In the genomic region with DNA sequence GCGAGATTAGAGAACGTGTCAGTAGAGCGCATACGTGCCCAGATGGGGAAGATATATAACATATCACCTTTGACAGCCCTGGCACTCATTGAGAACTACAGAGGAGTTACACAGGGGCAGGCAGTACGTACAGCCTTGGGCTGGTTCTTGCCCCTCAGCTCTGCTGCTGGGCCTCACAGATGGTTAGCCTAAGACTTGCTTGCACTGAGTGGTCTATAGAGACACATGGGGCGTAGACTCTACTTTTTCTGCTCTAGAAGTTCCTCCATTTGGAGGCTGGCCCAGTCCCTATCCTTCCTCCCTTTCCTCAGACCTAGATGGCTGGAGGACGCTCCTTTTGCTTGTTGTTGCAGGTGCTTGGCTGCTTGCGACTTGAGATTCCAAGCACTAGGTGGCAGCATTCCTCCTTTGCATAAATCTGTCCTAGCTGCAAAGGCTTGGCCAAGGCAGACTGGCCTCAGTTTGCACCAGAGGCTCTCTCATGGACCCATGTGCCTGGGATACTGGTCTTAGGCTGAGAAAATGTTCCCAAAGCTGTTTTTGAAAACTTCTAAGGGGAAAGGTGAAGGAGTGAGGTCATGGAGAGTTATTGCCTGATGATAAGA, we compare ENCODE assay signal across 8 mouse cellular contexts. TPM values are rescaled to one million over a fixed set of nuclear protein-coding genes. Genes with fewer than 3 reads are reported as not detected.
DNase-seq lines count a peak whose midpoint lies in the region; ATAC-seq and TF ChIP-seq lines count a peak whose summit lies in the region.

No protein-coding gene starts in this region.

- TF ChIP-seq POLR2A in CH12.LX (IDR thresholded peaks at IDR 0.05; ENCODE audit: low read depth, low read length): no peak
- no peak for TF ChIP-seq POLR2A in bone marrow, adult 2 months (IDR thresholded peaks at IDR 0.05; ENCODE audit: borderline replicate concordance, control insufficient read depth, low read depth, low read length)

- H3K27ac ChIP-seq in CH12.LX (ENCODE audit: insufficient read depth, low read depth): no peak overlapping the region
- no peak overlapping the region for H3K27ac ChIP-seq in bone marrow, adult 2 months (ENCODE audit: control insufficient read depth, insufficient read depth, low read depth, low read length, poor library complexity)
- H3K27ac ChIP-seq in forebrain, embryonic 10.5 days: no peak overlapping the region
- no peak overlapping the region for H3K27ac ChIP-seq in lung, embryonic 16.5 days (ENCODE audit: low read length)

- peak; percentile 92 for TF ChIP-seq RAD21 in CH12.LX (IDR thresholded peaks at IDR 0.05; ENCODE audit: low read depth, low read length)

- peak; percentile 75 for DNase-seq in CH12.LX (ENCODE audit: extremely low read depth)
- DNase-seq in forebrain, embryonic 10.5 days (ENCODE audit: extremely low spot score, low spot score): peak; percentile 73
- DNase-seq in heart, postnatal 10 days: peak; percentile 84 to 85
- peak; percentile 80 to 86 for DNase-seq in kidney, postnatal 4 days
- peak; percentile 52 for DNase-seq in retina, adult 2 months (ENCODE audit: low read depth, low spot score)
- DNase-seq in thymus, postnatal 4 days: peak; percentile 74

- H3K79me2 ChIP-seq in CH12.LX (replicated peaks; ENCODE audit: control insufficient read depth, extremely low read depth, insufficient read depth, poor library complexity, severe bottlenecking): no peaks in the 10 kb centered on the region

- 53% methylated on average over 8 of the region's 8 CpGs for WGBS in bone marrow, adult 2 months
- WGBS in forebrain, embryonic 10.5 days: 59% methylated on average over 8 of the region's 8 CpGs
- 53% methylated on average over 8 of the region's 8 CpGs for WGBS in lung, embryonic 16.5 days

- dilution Hi-C loops in CH12.LX (cut with MboI; ENCODE audit: extremely low pct_ligation_motif_present, extremely low pct_unique_long_range_greater_than_20kb, low sequenced_read_pairs): no loop called here

- no peak overlapping the region for H3K4me3 ChIP-seq in CH12.LX (replicated peaks in 1 of 3; ENCODE audit: low read depth in 2 of 3, low read length in 2 of 3, poor library complexity in 1 of 3)
- H3K4me3 ChIP-seq in bone marrow, adult 2 months (replicated peaks; ENCODE audit: control insufficient read depth, low read depth, low read length): no peak overlapping the region
- no peak overlapping the region for H3K4me3 ChIP-seq in forebrain, embryonic 10.5 days
- H3K4me3 ChIP-seq in lung, embryonic 16.5 days (ENCODE audit: low read length): no peak overlapping the region

- in situ Hi-C loops in CH12.LX (cut with MboI; ENCODE audit: low pct_ligation_motif_present, low pct_unique_long_range_greater_than_20kb, low sequenced_read_pairs): loop anchor here (10.0 kb wide), 1 partner anchor 334 kb away; a partner anchor contains a TSS

- no peak for TF ChIP-seq EP300 in CH12.LX (IDR thresholded peaks at IDR 0.05; ENCODE audit: low read length)

- TF ChIP-seq CTCF in CH12.LX (conservative IDR thresholded peaks at IDR 0.05 in 1 of 2, IDR thresholded peaks at IDR 0.05 in 1 of 2; ENCODE audit: low read depth in 2 of 2, low read length in 2 of 2): peak; percentile 65 to 97
- peak; percentile 76 for TF ChIP-seq CTCF in bone marrow, adult 2 months (IDR thresholded peaks at IDR 0.05; ENCODE audit: control insufficient read depth, insufficient read depth, low read length)

- intact Hi-C loops in heart, postnatal 10 days (cut with DNase I): loop anchor here (1.0 kb wide), 1 partner anchor 103 kb away; no protein-coding TSS in a partner anchor

- peak; percentile 73; the same call in 1 of the 2 replicates for ATAC-seq in lung, embryonic 16.5 days (ENCODE audit: low read depth)

- no peak overlapping the region for H3K4me2 ChIP-seq in CH12.LX (ENCODE audit: insufficient read depth, low read depth, poor library complexity, severe bottlenecking)
- no peak overlapping the region for H3K4me2 ChIP-seq in lung, embryonic 16.5 days (ENCODE audit: low read depth, low read length)

- no peak overlapping the region for H3K9ac ChIP-seq in CH12.LX (ENCODE audit: insufficient read depth, low read depth)
- H3K9ac ChIP-seq in lung, embryonic 16.5 days (ENCODE audit: low read length): no peak overlapping the region

- no peaks in the 10 kb centered on the region for H3K9me3 ChIP-seq in CH12.LX (replicated peaks; ENCODE audit: low read length)
- no peaks in the 10 kb centered on the region for H3K9me3 ChIP-seq in forebrain, embryonic 10.5 days
- H3K9me3 ChIP-seq in lung, embryonic 16.5 days (ENCODE audit: control insufficient read depth, low read length): no peaks in the 10 kb centered on the region

- H3K4me1 ChIP-seq in CH12.LX (ENCODE audit: control insufficient read depth in 1 of 2, insufficient read depth in 2 of 2): peaks cover 0 to 2% of the 10 kb centered on the region in 2 experiments; a peak in 2 of 4 replicates
- no peaks in the 10 kb centered on the region for H3K4me1 ChIP-seq in bone marrow, adult 2 months (ENCODE audit: control insufficient read depth, insufficient read depth, low read length)
- peaks cover 17% of the 10 kb centered on the region for H3K4me1 ChIP-seq in forebrain, embryonic 10.5 days
- peaks cover 2% of the 10 kb centered on the region; the same call in 1 of the 2 replicates for H3K4me1 ChIP-seq in lung, embryonic 16.5 days (replicated peaks; ENCODE audit: control insufficient read depth, insufficient read depth, low read length)

- no peaks in the 10 kb centered on the region for H3K36me3 ChIP-seq in CH12.LX (replicated peaks in 1 of 2; ENCODE audit: control insufficient read depth in 1 of 2, insufficient read depth in 1 of 2, low read length in 1 of 2)
- H3K36me3 ChIP-seq in forebrain, embryonic 10.5 days (replicated peaks): no peaks in the 10 kb centered on the region
- no peaks in the 10 kb centered on the region for H3K36me3 ChIP-seq in lung, embryonic 16.5 days (ENCODE audit: control insufficient read depth, insufficient read depth, low read length)

- peaks cover 51% of the 10 kb centered on the region for H3K27me3 ChIP-seq in CH12.LX (replicated peaks)
- H3K27me3 ChIP-seq in forebrain, embryonic 10.5 days (ENCODE audit: poor library complexity, severe bottlenecking): no peaks in the 10 kb centered on the region
- no peaks in the 10 kb centered on the region for H3K27me3 ChIP-seq in lung, embryonic 16.5 days (ENCODE audit: control insufficient read depth, insufficient read depth, low read depth, low read length)

TF ChIP-seq in CH12.LX, 34 proteins besides CTCF, POLR2A, EP300 and RAD21:
- TF ChIP-seq MAFK (IDR thresholded peaks at IDR 0.05; ENCODE audit: insufficient replicate concordance, low read length) (no peak), MYC (IDR thresholded peaks at IDR 0.05; ENCODE audit: low read depth, low read length) (peak; percentile 39; the same call in 1 of the 2 replicates), NELFE (IDR thresholded peaks at IDR 0.05; ENCODE audit: low read depth, low read length) (0 out of 2 replicates have a peak, but pooled peaks have one; percentile 11), ZC3H11A (IDR thresholded peaks at IDR 0.05; ENCODE audit: low read depth, low read length) (peak; percentile 68), PAX5 (IDR thresholded peaks at IDR 0.05; ENCODE audit: low read length) (no peak), SMC3 (IDR thresholded peaks at IDR 0.05; ENCODE audit: low read depth, low read length) (peak; percentile 89)
TF ChIP-seq in CH12.LX: peak in this region for 4.

RNA-seq across cellular contexts. Expression of a gene that starts 22.6 kb away (rescaled TPM):
- 3.0 and 4.0 TPM in 2 replicates for total RNA-seq in CH12.LX (2012; rRNA removed)
- 0.32 and 0.35 TPM in 2 replicates for total RNA-seq in CH12.LX (2014; rRNA removed)
- polyA plus RNA-seq in CH12.LX (2012; ENCODE audit: insufficient read length, low read depth): 0.74 and 0.86 TPM in 2 replicates
- 1.8 and 5.4 TPM in 2 replicates for polyA plus RNA-seq in bone marrow, adult 2 months (2011; ENCODE audit: insufficient read depth, insufficient read length, low replicate concordance, missing spikeins)
- 12.8 and 14.3 TPM in 2 replicates for polyA plus RNA-seq in forebrain, embryonic 10.5 days (2016; fragmentation: Nextera tagmentation; extraction: Ambion mirVana)
- 10 to 100 TPM; 37.9 to 42.9 TPM for total RNA-seq in heart, postnatal 10 days (2021)
- 19.4 and 20.8 TPM in 2 replicates for polyA plus RNA-seq in lung, embryonic 16.5 days (2015; fragmentation: Nextera tagmentation; extraction: Ambion mirVana)
